Mouse (Mus musculus): ENCODE data around the gene Actl11.

Gene Actl11

DNA sequence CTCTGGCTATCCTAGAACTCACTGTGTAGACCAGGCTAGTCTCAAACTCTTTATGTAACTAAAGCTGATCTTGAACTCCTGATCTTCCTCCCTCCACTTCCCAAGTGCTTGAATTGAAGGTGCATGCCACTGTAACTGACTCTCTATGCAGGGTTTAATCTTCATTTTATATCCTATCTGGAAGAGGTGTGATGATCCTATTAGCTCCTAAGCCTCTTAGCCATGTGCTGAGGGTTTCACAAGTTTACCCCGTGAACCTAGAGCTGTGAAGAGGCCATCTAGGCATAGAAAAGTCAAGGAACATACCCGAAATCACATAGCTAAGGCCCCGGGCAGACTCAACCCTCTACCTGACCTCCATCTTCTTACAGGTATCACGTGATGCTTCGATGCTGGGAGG is 8.8 kb upstream of the Actl11 start:
- no peak for DNase-seq (ENCODE audit: low spot score)

DNA sequence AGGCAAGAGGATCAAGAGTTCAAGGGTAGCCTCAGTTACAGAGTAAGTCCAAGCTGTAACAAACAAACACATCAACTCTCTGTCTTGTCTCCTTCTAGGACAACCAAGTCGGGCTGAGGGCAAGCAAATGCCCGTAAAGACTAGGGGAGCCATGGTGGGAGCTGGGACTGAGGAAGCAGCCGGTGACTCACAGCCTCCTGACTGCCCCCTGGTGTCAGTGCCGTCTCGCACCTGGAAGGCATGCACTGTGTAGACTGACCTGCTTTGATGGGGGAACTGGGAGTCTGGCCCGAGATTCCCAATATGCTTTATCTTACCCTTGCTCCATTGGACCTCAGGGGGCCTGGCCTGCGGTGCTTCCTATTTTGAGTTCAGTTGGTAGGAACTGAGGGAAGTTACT is 5.2 kb upstream of the Actl11 start:
- DNase-seq (ENCODE audit: low spot score): peak; percentile 68

DNA sequence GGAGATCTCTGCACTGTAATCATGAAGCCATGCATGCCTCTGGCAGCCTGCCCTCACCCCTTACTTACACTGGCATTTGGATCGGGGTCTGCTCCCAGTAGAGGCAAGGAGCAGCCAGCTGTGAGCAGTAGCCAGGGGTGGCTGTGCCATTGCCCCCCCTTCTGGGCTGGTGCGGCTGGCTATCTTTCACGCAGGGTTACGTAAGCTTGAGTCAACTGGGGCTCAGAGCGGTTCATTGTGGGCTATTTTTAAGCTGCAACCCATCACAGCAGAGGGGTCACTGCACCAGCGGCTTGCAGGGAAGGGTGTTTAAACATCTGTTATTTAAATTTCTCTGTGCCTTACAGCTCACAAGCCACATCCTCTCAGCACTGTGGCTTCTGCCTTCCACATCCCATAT is 4.3 kb upstream of the Actl11 start:
- DNase-seq (ENCODE audit: low spot score): no peak

DNA sequence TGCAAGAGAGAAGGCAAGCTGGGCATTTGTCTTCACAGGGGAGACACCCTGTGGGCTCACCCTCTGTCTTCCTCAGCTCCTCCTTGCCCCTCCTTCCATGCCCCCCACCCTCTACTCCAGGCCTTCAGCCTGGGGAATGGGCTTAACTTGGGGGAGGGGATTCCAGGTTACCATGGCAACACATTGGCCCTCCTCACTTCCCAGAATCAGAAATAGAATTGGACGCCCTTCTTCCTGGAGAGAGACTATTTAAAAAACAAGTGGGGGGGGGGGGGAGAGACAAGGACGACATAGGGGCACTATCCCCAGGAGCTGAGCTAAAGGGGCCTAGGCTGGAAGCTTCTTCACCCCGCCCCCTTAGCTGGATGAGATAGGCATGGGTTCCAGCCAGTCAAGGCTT is 3.0 kb upstream of the Actl11 start:
- no peak for DNase-seq (ENCODE audit: low spot score)

DNA sequence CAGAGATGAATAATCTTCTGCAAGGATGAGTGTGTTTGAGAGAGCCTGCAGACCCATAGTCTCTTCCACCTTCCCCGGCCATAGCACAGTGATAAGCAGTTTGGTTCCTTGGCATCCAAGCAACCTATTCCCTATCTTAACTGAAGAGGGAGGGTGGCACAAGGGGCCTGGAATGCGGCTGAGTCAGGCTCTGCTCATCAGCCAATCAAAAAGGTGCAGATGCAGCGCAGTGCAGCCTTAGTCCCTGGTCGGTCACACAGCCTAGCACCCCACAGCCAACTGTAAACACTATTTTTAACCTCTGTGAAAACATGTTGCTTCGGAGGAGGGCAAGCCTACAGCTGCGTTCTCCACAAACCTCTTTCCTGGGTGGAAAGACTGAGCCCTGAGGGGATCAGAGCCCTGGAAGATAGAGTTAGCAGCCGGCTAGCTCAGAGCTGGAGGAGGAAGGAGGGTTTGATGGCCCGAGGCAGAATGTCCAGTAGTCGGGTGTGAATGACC is 1.3 kb upstream of the Actl11 start:
- DNase-seq (ENCODE audit: low spot score): no peak

DNA sequence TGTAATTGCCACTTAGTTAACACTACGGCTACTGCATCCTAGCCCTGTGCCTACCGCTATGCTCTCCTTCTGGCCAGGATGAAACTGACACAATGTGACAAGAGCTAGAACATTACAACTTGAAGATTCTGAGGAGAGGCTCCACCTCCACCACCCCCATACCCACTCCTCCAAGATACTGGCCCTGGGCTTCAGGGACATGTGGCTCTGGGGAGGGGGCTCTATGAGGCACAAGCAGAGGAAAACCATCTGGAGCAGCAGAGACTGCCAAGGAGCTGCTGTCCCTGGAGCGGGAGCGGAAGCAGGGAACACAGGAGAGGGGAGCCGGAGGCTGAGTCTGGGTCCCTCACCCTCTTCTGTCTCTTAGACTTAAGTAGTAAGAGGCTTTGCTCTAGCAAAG is 520 bp upstream of the Actl11 start:
- DNase-seq (ENCODE audit: low spot score): no peak

DNA sequence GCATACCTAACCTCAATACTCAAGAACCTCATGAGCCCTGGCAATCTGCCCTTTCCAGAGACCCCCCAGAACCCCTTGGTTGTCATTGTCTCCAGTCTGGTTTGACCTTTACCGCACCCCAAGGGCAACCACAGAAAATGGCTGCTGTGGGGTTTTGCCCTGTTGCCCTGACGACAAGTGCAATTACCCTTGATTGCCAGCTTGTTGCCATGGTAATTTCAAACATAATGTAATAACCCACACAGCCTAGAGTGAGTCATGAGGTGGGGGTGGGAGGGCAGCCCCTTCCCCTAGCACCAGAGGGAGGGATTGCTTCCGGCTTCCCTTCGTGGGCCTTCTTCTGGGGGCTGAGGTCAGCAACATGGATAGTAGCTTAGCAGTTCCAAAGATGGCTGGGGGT is 4.0 kb downstream of the Actl11 start:
- DNase-seq (ENCODE audit: low spot score): no peak

DNA sequence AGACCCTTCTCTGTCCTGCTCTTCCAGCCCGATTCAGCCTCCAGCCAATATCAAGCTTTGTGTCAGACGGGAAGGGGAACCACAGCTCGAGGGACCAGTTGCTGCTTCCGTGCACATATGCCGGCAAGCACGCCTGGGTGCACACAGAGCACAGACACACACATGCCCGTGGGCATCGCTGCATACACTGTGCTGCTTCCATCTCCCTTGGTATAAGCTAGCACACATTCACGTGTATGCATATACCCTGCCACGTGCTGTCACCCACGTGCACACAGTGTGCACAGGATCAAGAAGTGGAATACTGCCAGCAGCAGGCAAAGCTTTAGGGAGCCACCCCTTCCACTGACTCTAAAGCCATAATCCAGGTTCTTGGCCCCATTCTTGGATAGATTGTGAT is 5.9 kb downstream of the Actl11 start:
- DNase-seq (ENCODE audit: low spot score): no peak

DNA sequence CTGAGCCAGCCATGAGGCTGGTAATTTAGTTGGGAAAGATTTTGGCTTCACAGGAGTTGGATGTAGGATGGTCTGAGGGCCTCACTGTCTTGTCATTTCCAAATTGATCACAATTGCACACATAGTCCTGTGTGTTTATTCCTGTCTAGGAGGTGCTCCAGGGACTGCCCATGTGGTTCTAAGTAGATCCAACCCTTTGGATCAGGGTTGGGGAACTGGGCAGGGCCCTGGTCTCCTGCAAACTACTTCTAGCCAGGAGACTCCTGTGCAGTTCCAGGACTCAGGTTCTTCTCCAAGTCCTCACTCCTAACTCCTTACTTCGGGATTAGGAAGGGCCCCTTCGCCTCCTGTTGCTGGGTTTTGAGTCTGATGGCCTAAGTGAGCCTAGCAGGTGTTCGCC is 7.1 kb downstream of the Actl11 start, which contains the start of gene Camkv:
Gene Camkv, plus strand, starts transcription at position 301 of the 400 bp plus-strand sequence.
- DNase-seq (ENCODE audit: low spot score): no peak

DNA sequence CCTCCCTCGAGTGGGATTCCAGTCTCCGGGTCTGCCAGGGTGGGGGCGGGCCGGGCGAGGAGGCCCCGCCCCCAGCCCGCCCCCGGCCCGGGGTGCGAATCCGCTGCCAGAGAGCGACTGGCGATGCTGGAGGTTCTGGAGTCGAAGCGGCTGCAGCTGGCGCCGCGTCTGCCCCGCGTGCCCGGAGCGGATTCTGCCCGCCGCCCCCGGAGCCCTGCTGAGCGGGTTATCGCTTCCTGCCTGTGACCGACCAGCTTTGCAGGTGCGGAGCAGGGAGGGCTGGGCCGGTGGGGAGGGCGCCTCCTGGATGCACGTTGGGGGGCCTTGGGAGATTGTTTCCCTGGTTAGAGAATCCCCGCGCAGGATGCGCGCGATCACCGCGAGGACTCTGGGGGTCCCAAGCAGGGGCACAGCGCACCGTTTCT is 7.5 kb downstream of the Actl11 start:
- peak; percentile 35 for DNase-seq (ENCODE audit: low spot score)

DNA sequence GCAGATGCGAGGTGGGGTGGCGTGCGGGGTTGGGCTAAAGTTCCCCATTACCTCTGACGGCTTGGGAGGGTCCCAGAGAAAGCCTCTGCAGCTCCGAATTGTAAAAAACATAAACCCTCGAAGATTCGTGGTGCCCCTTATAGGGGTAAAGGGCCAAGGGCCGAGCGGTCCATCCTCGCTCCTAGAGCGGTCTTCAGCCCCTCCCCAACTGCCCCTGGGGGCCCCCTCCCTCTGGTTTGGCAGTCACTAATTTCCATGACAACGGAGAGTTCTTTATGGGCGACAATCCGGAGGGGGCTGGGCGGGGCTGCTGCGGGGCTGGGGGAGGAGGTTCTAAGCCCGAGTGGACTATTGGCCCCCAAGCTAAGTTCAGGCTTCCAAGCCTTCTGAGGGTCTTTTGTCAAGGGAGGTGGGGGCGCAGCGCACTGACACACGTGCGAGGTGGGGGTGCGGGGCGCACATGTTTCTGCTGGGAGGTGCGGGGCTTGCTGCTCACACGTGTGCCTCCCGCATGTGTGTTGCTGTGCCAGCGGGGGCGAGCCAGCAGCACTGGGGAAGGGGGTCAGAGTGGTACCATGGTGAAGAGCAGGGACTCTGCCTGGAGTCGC is 8.1 kb downstream of the Actl11 start:
- peak; percentile 36 for DNase-seq (ENCODE audit: low spot score)

DNA sequence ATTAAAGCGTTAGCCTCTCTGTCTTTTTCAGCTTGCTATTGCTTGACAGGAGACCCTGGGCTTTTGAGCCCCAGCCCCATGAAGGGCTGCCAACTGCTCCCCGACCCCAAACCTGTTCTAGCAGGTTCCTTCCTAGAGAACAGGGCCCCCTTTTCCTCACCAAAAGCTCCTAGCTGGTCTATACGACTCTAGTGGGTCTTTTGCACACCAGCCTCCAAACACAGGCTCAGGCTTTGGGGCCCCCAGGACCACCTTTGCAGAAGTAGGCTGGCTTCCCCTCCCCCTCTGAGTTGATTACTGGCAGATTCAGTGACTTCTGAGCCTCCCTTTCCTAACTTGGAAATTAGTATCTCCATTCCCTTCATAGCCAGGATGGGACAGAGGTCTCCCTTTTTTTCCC is 8.6 kb downstream of the Actl11 start:
- no peak for DNase-seq (ENCODE audit: low spot score)

DNA sequence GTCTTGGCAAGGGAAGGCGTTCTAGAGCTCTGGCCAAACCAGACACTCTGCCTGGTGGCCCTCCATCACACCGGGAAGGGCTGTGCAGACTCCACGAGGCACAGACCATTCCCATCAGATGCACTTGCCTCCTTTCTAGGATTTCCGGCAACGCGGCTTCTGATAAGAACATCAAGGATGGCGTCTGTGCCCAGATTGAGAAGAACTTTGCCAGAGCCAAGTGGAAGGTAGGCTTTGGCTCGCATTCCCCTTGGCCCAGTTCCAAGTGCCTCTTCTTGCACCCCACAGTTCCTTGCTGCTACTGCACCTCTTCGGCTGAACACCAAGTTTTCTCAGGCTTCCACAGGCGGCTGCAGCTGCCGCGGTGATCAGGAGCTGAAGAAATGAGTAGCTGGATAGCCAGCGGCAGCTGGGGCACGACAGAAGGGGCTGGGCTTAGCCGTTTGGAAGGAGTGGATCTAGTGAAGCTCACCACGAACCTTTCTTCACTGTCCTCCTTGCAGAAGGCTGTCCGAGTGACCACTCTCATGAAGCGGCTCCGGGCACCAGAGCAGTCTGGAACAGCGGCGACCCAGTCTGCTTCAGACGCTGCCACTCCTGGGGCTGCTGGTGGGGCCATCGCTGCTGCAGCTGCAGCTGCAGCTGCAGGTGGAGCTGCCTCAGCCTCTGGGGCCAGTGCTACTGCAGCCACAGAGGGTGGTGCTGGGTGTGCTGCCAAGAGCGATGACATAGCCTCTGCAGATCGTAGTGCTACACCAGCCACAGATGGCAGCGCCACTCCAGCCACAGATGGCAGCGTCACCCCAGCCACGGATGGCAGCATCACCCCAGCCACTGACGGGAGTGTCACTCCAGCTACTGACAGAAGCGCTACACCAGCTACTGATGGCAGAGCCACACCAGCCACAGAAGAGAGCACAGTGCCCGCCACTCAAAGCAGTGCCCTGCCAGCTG is 19.2 kb downstream of the Actl11 start:
- no peak for DNase-seq (ENCODE audit: low spot score)

DNA sequence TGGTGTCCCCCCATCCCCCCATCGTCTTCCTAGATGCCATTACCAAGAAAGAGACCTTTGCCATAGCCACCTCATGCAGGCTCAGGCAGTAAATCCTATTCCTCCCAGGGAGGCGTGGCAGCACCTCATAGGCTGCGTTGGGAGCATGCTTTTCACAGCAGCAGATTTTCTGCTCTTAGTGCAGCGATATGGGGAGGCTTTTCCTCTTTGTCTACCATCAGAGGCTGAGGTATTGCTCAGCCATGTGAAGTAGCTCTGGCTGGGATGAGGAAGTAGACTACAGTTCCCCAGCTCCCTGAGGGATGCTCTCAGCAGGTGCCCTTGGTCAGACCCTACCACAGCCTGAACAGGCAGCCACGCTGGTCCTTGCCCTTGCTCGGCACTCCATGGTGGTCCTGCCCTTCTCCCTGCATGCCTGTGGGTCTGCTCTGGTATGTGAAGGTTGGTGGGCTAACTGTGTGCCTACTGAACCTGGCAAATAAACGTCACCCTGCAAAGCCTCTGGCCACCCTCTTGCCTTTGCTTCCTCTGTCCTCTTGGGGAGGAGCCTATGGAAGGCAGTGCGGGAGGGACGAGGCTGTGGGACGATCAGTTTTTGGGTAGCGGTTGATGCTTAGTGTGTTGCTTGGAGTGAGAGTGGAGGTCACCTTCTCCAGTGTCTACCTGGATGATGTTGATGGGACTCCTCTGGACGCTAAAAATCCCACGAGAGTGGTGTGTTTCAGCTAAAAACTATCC is 21.1 kb downstream of the Actl11 start:
- DNase-seq (ENCODE audit: low spot score): no peak

DNA sequence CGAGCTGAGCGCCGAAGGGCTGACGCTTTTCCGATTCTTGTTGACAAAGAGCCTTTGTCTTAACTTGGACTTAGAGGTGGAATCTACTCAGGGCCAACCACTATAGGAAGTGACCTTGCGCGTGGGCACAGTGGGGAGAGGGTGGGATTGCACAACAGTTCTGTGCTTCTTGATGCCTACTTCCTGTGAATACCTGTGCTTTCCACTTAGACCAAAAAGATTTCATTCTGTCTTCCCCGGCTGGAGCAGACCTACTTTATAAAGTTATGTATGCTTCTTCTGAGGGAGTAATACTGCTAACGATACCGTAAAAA is 21.6 kb downstream of the Actl11 start, which contains the start of gene Traip:
Gene Traip, plus strand, starts transcription at position 215 of the 314 bp plus-strand sequence.
- DNase-seq (ENCODE audit: low spot score): no peak

DNA sequence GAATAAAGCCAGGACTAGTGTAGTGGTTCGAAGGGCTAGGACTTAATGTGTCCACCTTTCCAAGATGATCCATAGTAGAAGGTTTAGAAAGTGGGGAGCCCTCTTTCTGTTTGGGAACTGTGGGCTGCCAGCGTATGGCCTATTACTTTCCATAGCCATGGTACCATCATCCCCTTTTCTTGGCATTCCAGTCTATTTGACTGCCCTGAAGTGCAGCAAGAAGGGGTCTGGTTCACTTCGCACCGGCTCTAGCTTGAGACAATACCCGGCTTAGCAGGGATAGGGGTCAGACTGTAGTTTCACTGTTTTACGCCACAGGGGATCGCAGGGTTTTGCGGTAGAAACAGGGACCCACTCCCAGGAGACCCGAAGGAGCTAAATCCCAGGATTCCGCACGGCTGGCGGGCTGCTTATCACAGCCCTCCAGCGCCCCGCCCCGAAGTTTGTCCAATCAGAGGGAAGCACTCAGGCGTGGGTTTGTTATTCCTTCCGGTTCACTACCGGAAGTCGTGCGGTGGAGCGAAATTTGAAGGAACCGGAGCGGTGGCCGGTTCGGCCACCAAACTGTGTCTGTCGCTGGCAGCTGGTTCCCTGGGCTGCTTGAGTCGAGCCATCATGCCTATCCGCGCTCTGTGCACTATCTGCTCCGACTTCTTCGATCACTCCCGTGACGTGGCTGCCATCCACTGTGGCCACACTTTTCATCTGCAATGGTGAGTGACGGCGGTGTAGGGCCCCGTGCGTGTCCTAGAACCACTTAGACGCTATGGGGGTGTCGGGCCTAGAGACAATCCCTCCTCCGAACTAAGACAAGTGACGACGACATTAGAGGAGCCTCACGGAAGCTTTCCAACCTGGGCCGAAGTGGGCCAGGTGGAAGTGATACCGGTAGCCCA is 22.4 kb downstream of the Actl11 start:
- peak; percentile 94 for DNase-seq (ENCODE audit: low spot score)

DNA sequence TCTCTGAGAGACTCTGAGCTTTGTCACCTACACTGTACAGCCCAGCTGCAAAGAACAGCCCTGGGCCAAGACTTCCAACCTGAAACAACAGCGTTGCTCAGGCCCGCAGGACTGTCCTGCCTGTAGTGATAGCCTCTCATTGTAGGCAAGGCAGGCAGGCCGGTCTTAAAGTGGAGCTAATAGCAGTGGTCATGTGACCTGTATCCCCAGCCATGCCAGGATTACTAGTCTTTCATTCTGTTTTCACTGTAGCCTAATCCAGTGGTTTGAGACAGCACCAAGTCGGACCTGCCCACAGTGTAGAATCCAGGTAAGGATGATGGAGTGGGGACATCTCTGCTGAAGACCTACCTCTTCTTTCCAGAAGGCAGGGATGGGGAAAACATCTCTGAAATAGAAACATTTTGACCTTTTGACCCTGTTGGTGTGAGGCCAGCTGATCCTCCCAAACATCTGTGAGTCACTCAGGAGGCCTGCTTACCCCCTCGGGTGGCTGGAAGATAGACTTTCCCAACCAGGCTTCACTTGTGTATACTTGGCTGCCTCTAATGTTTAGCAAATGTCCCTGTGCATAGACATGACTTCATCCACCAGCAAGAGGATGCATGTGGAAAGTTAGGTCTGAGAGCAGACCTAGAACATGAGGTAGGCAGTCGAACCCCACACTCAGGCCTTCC is 27.5 kb downstream of the Actl11 start:
- DNase-seq (ENCODE audit: low spot score): no peak

DNA sequence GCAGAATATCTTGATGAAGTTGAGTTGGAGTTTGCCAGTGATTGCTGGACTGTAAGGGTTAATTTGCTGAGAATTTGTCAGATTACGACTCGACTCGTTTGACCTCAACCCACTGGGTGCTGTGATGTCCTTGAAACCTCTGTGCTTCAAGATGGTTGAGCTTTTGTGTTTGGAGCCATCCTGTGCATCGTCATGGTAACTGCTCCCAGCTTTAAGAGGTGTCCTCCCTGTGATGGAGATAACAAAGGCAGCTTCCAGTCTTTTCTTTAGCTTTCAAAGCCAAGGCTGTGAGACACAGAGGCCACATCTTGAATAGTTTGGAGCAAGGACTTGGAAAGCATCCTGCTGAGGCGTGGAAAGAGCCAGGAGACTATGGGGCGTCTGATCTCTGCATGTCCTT is 28.9 kb downstream of the Actl11 start:
- DNase-seq (ENCODE audit: low spot score): peak; percentile 16

DNA sequence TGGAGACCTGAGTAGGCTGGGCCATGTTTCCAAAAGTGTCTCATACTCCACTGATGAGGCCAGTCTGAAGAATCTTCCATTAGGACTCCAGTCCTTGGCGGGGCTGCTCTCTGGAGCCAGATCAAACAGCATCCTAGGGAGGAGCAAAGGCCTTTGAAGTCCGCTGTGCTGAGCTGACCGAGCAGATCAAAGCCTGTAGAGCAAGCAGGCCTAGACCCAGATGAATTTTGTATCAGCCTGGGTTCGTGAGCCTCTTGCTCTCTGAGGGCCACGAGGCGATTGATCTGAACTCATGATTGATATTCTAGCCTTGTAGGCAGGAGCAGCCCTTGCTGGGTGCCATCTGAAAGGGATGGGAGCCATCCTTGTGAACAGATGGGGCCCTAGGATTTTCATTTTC is 31.6 kb downstream of the Actl11 start:
- peak; percentile 15 for DNase-seq (ENCODE audit: low spot score)

DNA sequence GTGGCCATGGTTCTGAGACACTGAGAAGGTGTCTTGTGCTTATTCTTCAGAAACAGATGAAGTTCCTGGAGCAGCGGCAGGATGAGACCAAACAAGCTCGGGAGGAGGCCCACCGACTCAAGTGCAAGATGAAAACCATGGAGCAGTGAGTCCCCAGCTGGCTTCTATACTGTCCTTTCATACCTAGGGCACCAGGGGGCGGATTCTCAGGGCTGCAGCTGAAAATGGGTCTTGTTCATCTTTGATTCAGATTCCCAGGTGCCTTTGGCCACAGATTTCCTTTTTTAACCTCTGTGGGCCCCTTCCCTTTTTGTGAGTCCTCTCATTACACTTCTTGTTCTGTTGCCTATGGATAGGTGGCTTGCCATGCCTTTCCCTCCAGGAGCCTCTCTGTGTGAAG is 32.7 kb downstream of the Actl11 start:
- no peak for DNase-seq (ENCODE audit: low spot score)

DNA sequence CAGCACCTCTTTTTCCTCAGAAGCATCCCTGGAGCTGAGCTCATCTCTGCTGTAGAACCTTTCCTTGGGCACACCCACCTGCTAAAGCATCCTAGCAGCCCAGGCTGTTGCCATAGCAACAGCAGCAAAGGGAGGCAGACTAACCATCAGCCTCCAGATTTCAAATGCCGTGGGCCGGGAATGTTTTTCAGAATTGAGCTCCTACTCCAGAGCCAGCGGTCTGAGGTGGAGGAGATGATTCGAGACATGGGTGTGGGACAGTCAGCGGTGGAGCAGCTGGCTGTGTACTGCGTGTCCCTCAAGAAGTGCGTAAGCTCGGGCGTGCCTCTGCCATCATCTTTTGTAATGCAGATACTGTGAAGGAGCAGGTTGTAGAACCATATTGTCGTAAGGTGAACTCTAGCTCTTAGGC is 33.1 kb downstream of the Actl11 start:
- DNase-seq (ENCODE audit: low spot score): no peak
